ENCODE assay signal across 9 mouse cellular contexts in genomic region chr17:36121352-36122020, GRCm38 (mm10). TPM values are rescaled to one million over a fixed set of nuclear protein-coding genes. Genes with fewer than 3 reads are reported as not detected.
DNase-seq lines count a peak whose midpoint lies in the region; ATAC-seq and TF ChIP-seq lines count a peak whose summit lies in the region.
"Not testable (repeated sequence)": the region's sequence is repeated elsewhere in the genome, so short reads cannot be mapped to it uniquely, and the experiment has no call there.
"Had no signal": no experiment of that assay in that cellular context is flagged by ENCODE, and none has a peak within 500 bp of the region (broad histone marks: within the 10 kb centered on the region; RNA-seq: fewer than 3 reads in every experiment).

Gm19684 (plus strand) TSS chr17:36121678.

- ATAC-seq in common myeloid progenitor, adult 5-6 weeks (replicated peaks; ENCODE audit: low read depth, poor library complexity, severe bottlenecking): peak; percentile 94
- ATAC-seq in hindbrain, embryonic 14.5 days (ENCODE audit: low FRiP score): not testable (repeated sequence)
- ATAC-seq in lung, embryonic 16.5 days (ENCODE audit: low read depth): peak; percentile 90
- ATAC-seq in neural tube, embryonic 14.5 days (ENCODE audit: low read depth): peak; percentile 24; the same call in 1 of the 2 replicates

- not testable (repeated sequence) for H3K9ac ChIP-seq in hindbrain, embryonic 14.5 days; neural tube, embryonic 14.5 days (replicated peaks; ENCODE audit: low read depth, low read length)
- H3K9ac ChIP-seq in lung, embryonic 16.5 days (ENCODE audit: low read length): 0 out of 2 replicates have a peak within 1 kb of the TSS, but pooled peaks have one; percentile 28

- peaks cover 22% of the 10 kb centered on the region for H3K27me3 ChIP-seq in hindbrain, embryonic 14.5 days (ENCODE audit: control insufficient read depth, insufficient read depth, low read length)
- not testable (repeated sequence) for H3K27me3 ChIP-seq in lung, embryonic 16.5 days (ENCODE audit: control insufficient read depth, insufficient read depth, low read depth, low read length); neural tube, embryonic 14.5 days (ENCODE audit: control insufficient read depth, insufficient read depth, low read length)

- intact Hi-C loops in gastrocnemius, adult 2 months (cut with DNase I): not testable (repeated sequence)

- H3K36me3 ChIP-seq in hindbrain, embryonic 14.5 days (replicated peaks; ENCODE audit: control insufficient read depth, insufficient read depth); lung, embryonic 16.5 days (ENCODE audit: control insufficient read depth, insufficient read depth, low read length); neural tube, embryonic 14.5 days (ENCODE audit: control insufficient read depth, insufficient read depth, low read length): not testable (repeated sequence)

- H3K27ac ChIP-seq in gastrocnemius, adult 2 months: peak within 1 kb of the TSS; percentile 74
- H3K27ac ChIP-seq in hindbrain, embryonic 14.5 days; lung, embryonic 16.5 days (ENCODE audit: low read length); neural tube, embryonic 14.5 days (ENCODE audit: low read depth, low read length): not testable (repeated sequence)

- H3K4me1 ChIP-seq in hindbrain, embryonic 14.5 days (replicated peaks; ENCODE audit: control insufficient read depth, insufficient read depth, low read length); lung, embryonic 16.5 days (replicated peaks; ENCODE audit: control insufficient read depth, insufficient read depth, low read length); neural tube, embryonic 14.5 days (ENCODE audit: control insufficient read depth, insufficient read depth, low read length): not testable (repeated sequence)

- peak within 1 kb of the TSS; percentile 67 for H3K4me3 ChIP-seq in gastrocnemius, adult 2 months
- not testable (repeated sequence) for H3K4me3 ChIP-seq in hindbrain, embryonic 14.5 days (replicated peaks; ENCODE audit: low read length); neural tube, embryonic 14.5 days (ENCODE audit: low read depth, low read length)
- peak within 1 kb of the TSS; percentile 36 for H3K4me3 ChIP-seq in lung, embryonic 16.5 days (ENCODE audit: low read length)

- TF ChIP-seq CTCF in gastrocnemius, adult 2 months (IDR thresholded peaks at IDR 0.05): not testable (repeated sequence)

- not testable (repeated sequence) for H3K9me3 ChIP-seq in hindbrain, embryonic 14.5 days (ENCODE audit: control insufficient read depth, low read length); lung, embryonic 16.5 days (ENCODE audit: control insufficient read depth, low read length); neural tube, embryonic 14.5 days (ENCODE audit: control insufficient read depth, low read length)

- WGBS in hindbrain, embryonic 14.5 days: 16% methylated on average over 8 of the region's 8 CpGs
- WGBS in lung, embryonic 16.5 days: 5% methylated on average over 8 of the region's 8 CpGs
- WGBS in neural tube, embryonic 14.5 days: 5% methylated on average over 8 of the region's 8 CpGs

- DNase-seq in MEL-GATA-1-ER (ENCODE audit: extremely low read depth, low read depth): peak; percentile 62
- DNase-seq in gastrocnemius, adult 2 months: peak; percentile 39
- DNase-seq in hindbrain, embryonic 14.5 days (ENCODE audit: low spot score): peak; percentile 53
- peak; percentile 56 for DNase-seq in layer of hippocampus, adult 11-12 months (ENCODE audit: low spot score)
- peak; percentile 84 for DNase-seq in thymus, postnatal 14 days

- peak within 1 kb of the TSS; percentile 35 for H3K4me2 ChIP-seq in hindbrain, embryonic 14.5 days (replicated peaks)
- peak within 1 kb of the TSS; percentile 50 for H3K4me2 ChIP-seq in lung, embryonic 16.5 days (ENCODE audit: low read depth, low read length)
- peak within 1 kb of the TSS; percentile 24; the same call in 1 of the 2 replicates for H3K4me2 ChIP-seq in neural tube, embryonic 14.5 days (ENCODE audit: low read depth, low read length)

RNA-seq across cellular contexts. Expression of gene Gm19684, which starts in this region (rescaled TPM):
- total RNA-seq in common myeloid progenitor, adult 5-6 weeks (2017): 0.96 TPM in 1 of 2 replicates, not detected in the other
- not detected for total RNA-seq in gastrocnemius, adult 2 months (2021)
- polyA plus RNA-seq in hindbrain, embryonic 14.5 days (2014; fragmentation: Nextera tagmentation; extraction: Ambion mirVana): not detected in 2 replicates
- polyA plus RNA-seq in lung, embryonic 16.5 days (2015; fragmentation: Nextera tagmentation; extraction: Ambion mirVana): not detected in 2 replicates
- polyA plus RNA-seq in neural tube, embryonic 14.5 days (2014; fragmentation: Nextera tagmentation; extraction: Ambion mirVana): not detected in 2 replicates
- total RNA-seq: layer of hippocampus, adult 18-20 months had no signal

Comparison
In these comparisons a context has a peak if more than half of its experiments do, and no peak if none do; other contexts are left out.
1. Peak in ATAC-seq in common myeloid progenitor, adult 5-6 weeks; RNA of the gene not detected or under 1 TPM.
2. Peak in DNase-seq, H3K4me3 ChIP-seq and H3K27ac ChIP-seq in gastrocnemius, adult 2 months; RNA of the gene not detected or under 1 TPM.
3. Peak in DNase-seq and H3K4me2 ChIP-seq in hindbrain, embryonic 14.5 days; RNA of the gene not detected or under 1 TPM.
4. Peak in ATAC-seq, H3K4me3 ChIP-seq, H3K9ac ChIP-seq and H3K4me2 ChIP-seq in lung, embryonic 16.5 days; RNA of the gene not detected or under 1 TPM.
5. Peak in ATAC-seq and H3K4me2 ChIP-seq in neural tube, embryonic 14.5 days; RNA of the gene not detected or under 1 TPM.